Mouse (Mus musculus): ENCODE measurements around the gene Gm44502. TPM values are rescaled to one million over a fixed set of nuclear protein-coding genes. Genes with fewer than 3 reads are reported as not detected.

Gm44502 gene
- polyA plus RNA-seq (2015; fragmentation: Nextera tagmentation; extraction: Ambion mirVana) = not detected in 2 replicates

DNA sequence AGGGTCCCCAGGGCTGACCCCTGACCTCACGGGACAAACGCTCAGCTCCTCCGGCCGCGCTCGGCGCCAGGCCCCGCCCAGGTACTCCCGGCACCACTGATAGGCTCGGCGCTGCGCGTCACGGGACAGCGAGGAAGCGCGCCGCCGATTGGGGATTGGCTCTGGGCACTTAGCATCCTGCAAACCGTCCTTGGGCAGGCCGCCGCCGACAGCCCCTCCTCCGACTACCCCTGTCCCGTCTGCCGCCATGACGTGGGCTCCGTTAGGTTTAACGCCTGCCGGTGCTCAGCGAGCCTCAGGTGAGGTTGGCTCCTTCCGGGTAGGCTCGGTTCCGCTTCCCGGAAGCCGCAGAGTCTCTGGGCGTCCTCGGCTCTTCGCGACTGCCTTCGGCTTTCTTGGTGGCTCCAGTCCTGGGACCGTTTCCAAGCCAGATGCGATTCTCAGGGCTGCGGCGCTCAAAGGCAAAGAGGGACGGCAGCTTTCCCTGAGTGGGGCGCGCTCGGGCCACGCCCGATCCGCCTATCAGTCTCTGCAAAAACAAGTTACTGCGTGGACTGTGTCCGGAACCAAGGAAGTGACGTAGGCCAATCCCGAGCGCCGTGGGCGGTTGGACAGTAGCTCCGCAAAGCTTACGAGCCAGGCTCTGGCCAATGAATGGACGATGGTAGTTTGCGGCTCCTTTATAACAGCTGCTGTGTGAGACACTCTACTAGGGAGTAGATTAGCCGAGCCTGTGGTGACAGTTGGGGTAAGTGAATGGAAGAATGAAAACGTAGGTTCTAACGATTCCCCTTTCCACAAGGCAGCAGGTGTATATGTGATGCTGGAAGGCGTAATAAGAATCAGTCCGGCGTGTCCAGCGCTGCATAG, at the start of gene Gm44502, which contains the start of the genes C730034F03Rik and Chkb:
Gm44502 (minus strand) TSS at position 345 of the 870 bp plus-strand sequence.
C730034F03Rik (plus strand) TSS at position 238 of the 870 bp plus-strand sequence.
Chkb (minus strand) TSS at position 557 of the 870 bp plus-strand sequence.
- H3K36me3 ChIP-seq = peaks cover 28% of the 10 kb centered on the region
- H3K4me1 ChIP-seq (replicated peaks) = peaks cover 25% of the 10 kb centered on the region
- H3K9me3 ChIP-seq = no peaks in the 10 kb centered on the region
- H3K4me2 ChIP-seq (replicated peaks) = peak within 1 kb of the TSS; percentile 93
- H3K27me3 ChIP-seq = no peaks in the 10 kb centered on the region
- H3K9ac ChIP-seq (replicated peaks) = peak within 1 kb of the TSS; percentile 84
- under 1% methylated on average over 69 of the region's 70 CpGs for WGBS
- H3K4me3 ChIP-seq (replicated peaks) = peak within 1 kb of the TSS; percentile 60
- H3K27ac ChIP-seq = peak within 1 kb of the TSS; percentile 93
- peak; percentile 95 for ATAC-seq

DNA sequence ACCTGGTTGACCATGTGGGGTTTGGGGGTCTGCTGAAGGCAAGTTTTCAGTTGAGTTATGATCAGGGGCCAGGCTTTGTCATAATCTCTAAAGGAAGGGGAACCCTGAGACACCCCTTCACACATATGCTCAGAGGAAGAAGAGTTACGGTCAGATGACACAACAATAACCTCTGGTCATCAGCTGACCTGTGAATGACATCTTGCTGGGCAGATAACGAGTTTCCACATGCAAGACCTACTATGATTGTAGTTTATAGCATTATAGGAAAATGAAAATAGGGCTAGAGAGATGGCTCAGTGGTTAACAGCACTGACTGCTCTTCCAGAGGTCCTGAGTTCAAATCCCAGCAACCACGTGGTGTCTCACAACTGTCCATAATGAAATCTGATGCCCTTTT, 49.1 kb upstream of the Gm44502 start:
- peaks cover 17% of the 10 kb centered on the region for H3K4me1 ChIP-seq (replicated peaks)
- no peak for ATAC-seq
- WGBS = 83% methylated on average over 3 of the region's 3 CpGs
- no peak overlapping the region for H3K4me3 ChIP-seq (replicated peaks)
- H3K4me2 ChIP-seq (replicated peaks) = no peak overlapping the region
- H3K36me3 ChIP-seq = no peaks in the 10 kb centered on the region
- H3K27me3 ChIP-seq = peaks cover 5% of the 10 kb centered on the region; the same call in 1 of the 2 replicates
- no peak overlapping the region for H3K9ac ChIP-seq (replicated peaks)
- no peak overlapping the region for H3K27ac ChIP-seq
- peaks cover 3% of the 10 kb centered on the region; the same call in 1 of the 2 replicates for H3K9me3 ChIP-seq

DNA sequence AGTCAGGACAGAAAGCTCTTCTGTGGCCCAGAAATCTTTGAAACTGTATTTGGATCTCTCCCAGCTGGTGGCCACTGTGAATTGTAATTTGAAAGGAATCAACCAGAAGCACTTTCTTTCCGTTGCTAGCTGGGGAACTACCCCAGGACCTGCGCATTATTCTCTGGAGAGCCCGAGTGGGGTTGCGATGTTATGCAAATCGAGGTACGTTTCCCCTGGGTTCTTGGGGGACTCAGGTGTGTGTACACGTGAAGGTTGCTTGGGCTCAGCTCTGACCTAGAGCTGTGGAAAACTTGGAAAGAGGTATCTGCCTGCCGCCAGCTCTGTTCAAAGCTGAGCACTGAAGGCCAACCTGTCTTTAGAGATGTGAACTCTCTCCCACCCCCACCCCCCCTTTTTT, 48.3 kb upstream of the Gm44502 start:
- H3K27ac ChIP-seq = no peak overlapping the region
- no peak overlapping the region for H3K9ac ChIP-seq (replicated peaks)
- no peaks in the 10 kb centered on the region for H3K36me3 ChIP-seq
- WGBS = 46% methylated on average over 8 of the region's 8 CpGs
- H3K9me3 ChIP-seq = peaks cover 3% of the 10 kb centered on the region; the same call in 1 of the 2 replicates
- peaks cover 5% of the 10 kb centered on the region; the same call in 1 of the 2 replicates for H3K27me3 ChIP-seq
- no peak for ATAC-seq
- no peak overlapping the region for H3K4me3 ChIP-seq (replicated peaks)
- H3K4me2 ChIP-seq (replicated peaks) = no peak overlapping the region
- H3K4me1 ChIP-seq (replicated peaks) = peaks cover 17% of the 10 kb centered on the region

DNA sequence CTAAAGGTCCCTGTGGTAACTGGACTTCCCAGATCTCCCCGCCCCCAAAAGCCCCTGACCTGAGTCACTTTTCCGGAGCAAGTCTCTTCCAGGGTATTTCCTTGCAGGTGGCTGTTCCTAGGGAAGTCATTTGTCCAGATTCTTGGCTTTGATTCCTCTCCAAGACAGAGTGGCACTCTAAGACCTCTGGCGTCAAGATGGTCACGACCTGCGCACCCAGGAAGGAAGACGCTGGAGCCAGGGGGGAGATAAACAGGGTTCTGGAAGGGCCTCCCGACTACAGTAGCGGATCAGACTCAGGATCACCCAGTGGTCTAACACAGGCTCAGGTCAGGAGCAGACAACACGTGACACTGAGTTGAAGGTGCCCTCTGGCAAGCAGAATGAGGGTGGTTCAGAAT, 47.6 kb upstream of the Gm44502 start, which contains the start of gene Arsa:
Arsa (minus strand) TSS at position 335 of the 401 bp plus-strand sequence.
- WGBS = 35% methylated on average over 9 of the region's 9 CpGs
- H3K36me3 ChIP-seq = no peaks in the 10 kb centered on the region

DNA sequence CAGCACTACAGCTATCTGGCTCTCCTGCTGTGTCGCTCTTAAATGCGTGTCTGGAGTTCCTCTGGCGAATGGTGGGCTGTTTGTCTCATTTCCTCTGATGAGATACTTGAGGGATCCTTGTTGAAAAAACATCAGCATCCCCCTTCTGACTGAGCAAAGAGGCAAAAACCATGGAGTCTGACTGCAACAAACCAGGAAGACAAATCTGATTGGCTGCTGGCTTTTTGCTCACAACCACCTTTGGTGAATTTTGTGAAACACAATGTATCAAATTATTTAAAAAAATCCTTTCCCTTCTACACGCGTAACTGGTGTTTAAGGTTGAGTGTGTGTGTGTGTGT, 46.9 kb upstream of the Gm44502 start:
- H3K4me1 ChIP-seq (replicated peaks) = peaks cover 17% of the 10 kb centered on the region
- 9% methylated on average over 5 of the region's 5 CpGs for WGBS
- no peaks in the 10 kb centered on the region for H3K9me3 ChIP-seq
- H3K9ac ChIP-seq (replicated peaks) = peak overlapping the region; percentile 70
- H3K4me3 ChIP-seq (replicated peaks) = peak overlapping the region; percentile 62
- peaks cover 5% of the 10 kb centered on the region; the same call in 1 of the 2 replicates for H3K27me3 ChIP-seq
- peak overlapping the region; percentile 77 for H3K27ac ChIP-seq
- no peaks in the 10 kb centered on the region for H3K36me3 ChIP-seq
- no peak for ATAC-seq
- peak overlapping the region; percentile 84 for H3K4me2 ChIP-seq (replicated peaks)

More for the DNA sequence above, 47.6 kb upstream of the Gm44502 start, which contains the start of gene Arsa:
- Histone ChIP-seq H3K4me3 (replicated peaks) (peak within 1 kb of the TSS; percentile 62), H3K9me3 (peaks cover 3% of the 10 kb centered on the region; the same call in 1 of the 2 replicates), H3K4me2 (replicated peaks) (peak within 1 kb of the TSS; percentile 84), H3K9ac (replicated peaks) (peak within 1 kb of the TSS; percentile 70), H3K27ac (peak within 1 kb of the TSS; percentile 77), H3K4me1 (replicated peaks) (peaks cover 17% of the 10 kb centered on the region), H3K27me3 (peaks cover 5% of the 10 kb centered on the region; the same call in 1 of the 2 replicates)
- ATAC-seq = no peak

DNA sequence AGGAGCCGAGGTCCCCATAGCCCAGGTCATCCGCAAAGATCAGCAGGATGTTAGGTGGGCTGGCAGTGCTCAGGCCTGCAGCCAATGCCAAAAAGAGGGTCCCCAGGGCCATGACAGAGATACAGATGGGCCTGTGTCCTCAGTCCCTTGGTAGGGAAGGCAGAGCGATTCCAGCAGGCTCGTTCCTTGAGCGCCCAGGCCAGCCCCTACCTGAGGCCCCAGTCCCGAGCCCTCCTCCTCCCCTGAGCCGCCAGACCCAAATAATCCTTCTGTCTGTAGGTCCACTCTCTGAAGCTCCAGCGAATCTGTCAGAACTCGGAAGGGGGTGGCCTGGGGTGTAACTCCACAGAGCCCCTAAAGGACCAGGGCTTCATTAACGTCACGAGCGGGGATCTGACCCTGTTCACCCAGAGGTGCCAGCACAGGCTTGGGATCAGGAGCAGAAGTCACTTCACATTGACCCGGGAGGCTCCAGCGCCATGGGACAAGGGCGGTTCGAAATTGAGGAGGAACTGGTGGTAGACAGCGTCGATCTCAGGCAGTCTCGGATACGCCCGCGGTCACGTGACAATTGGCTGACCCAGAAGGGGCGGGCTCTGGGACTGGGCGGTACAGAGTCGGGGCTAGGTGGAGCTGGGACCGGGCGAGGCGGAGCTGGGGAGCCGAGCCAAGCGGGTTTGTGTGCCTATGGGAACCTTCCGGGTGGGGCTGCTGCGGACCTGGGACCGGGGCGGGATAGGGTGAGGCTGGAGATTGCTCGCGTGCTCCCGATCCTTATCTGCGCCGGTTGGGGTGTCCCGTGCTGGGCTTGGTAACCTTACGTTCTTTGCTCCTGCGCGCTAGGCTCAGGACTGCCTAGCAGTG, 46.3 kb upstream of the Gm44502 start:
- no peaks in the 10 kb centered on the region for H3K36me3 ChIP-seq
- peak overlapping the region; percentile 84 for H3K4me2 ChIP-seq (replicated peaks)
- H3K27me3 ChIP-seq = peaks cover 5% of the 10 kb centered on the region; the same call in 1 of the 2 replicates
- ATAC-seq = peak; percentile 98
- H3K9ac ChIP-seq (replicated peaks) = peak overlapping the region; percentile 70
- H3K4me3 ChIP-seq (replicated peaks) = peak overlapping the region; percentile 62
- H3K4me1 ChIP-seq (replicated peaks) = peaks cover 17% of the 10 kb centered on the region
- no peaks in the 10 kb centered on the region for H3K9me3 ChIP-seq
- H3K27ac ChIP-seq = peak overlapping the region; percentile 77
- 9% methylated on average over 44 of the region's 44 CpGs for WGBS

DNA sequence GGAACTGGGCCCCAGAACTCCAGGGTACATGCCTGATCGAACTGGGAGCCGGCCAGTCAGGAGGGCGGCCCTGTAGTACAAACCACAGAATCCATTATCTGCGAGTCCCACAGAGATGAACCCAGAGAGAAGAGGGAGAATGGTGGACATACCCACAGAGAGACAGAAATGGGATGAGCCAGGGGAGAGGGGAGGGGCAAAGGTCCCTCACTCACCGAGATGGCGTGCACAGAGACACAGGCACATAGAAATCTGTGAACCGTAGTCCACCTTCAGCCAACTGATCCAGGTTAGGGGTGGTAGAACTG, 45.8 kb upstream of the Gm44502 start:
- WGBS = 87% methylated on average over 7 of the region's 7 CpGs
- peaks cover 5% of the 10 kb centered on the region; the same call in 1 of the 2 replicates for H3K27me3 ChIP-seq
- peak overlapping the region; percentile 70 for H3K9ac ChIP-seq (replicated peaks)
- H3K4me2 ChIP-seq (replicated peaks) = peak overlapping the region; percentile 84
- H3K4me1 ChIP-seq (replicated peaks) = peaks cover 17% of the 10 kb centered on the region
- peak overlapping the region; percentile 62 for H3K4me3 ChIP-seq (replicated peaks)
- no peak; the same call in 1 of the 2 replicates for ATAC-seq
- no peak overlapping the region for H3K27ac ChIP-seq
- no peaks in the 10 kb centered on the region for H3K9me3 ChIP-seq
- H3K36me3 ChIP-seq = no peaks in the 10 kb centered on the region

DNA sequence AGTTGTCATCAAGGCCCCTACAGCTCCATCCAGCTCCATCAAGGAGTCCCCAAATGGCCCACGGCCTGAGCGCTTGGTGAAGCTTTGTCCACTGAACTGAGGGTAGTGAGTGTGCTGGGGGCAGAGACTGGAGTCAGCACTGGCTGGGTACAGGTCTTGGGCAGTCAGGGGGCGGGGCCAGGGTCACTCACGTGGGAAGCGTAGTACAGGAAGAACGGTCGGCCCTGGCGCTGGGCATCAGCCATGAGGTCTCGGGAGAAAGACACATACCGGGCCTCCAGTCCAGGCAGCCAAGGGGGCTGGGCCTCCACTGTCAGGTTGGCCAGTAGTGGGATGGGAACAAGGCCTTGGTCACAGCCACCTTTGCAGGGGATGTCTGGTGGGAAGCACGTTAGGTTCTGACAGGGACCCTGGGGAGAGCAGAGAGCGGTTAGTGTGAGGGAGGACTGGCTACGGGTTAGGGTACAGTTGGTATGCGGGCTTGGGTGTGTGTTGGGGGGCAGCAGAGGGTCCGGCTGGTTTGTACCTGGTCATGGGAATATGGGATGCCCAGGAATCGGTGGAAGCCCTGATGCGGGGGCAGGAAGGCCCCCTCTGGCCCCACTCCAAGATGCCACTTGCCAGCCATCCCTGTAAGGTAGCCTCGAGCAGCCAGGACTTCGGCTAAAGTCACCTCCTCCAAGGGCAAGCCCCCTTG, 45.2 kb upstream of the Gm44502 start:
- no peaks in the 10 kb centered on the region for H3K36me3 ChIP-seq
- H3K9ac ChIP-seq (replicated peaks) = no peak overlapping the region
- H3K27me3 ChIP-seq = peaks cover 5% of the 10 kb centered on the region; the same call in 1 of the 2 replicates
- no peaks in the 10 kb centered on the region for H3K9me3 ChIP-seq
- H3K4me3 ChIP-seq (replicated peaks) = no peak overlapping the region
- WGBS = 95% methylated on average over 19 of the region's 19 CpGs
- no peak for ATAC-seq
- H3K4me1 ChIP-seq (replicated peaks) = peaks cover 17% of the 10 kb centered on the region
- no peak overlapping the region for H3K27ac ChIP-seq
- peak overlapping the region; percentile 84 for H3K4me2 ChIP-seq (replicated peaks)

DNA sequence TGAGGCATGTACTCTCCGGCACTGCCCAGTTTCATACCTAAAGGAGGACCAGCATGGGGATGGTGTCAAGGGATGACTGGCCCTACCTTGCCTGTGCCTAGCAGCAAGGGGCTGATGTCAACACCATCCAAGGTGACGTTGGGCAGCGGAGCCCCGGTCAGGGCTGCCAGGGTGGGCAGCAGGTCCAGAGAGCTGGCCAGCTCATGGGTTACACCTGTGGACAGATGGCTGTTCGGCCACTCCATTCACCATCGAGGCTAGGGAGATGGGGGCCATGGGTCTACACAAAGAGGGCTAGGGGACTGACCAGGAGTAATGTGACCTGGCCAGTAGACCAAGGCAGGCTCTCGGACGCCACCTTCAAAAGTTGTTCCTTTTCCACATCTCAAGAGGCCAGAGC, 44.4 kb upstream of the Gm44502 start:
- no peak overlapping the region for H3K9ac ChIP-seq (replicated peaks)
- H3K36me3 ChIP-seq = no peaks in the 10 kb centered on the region
- peaks cover 5% of the 10 kb centered on the region; the same call in 1 of the 2 replicates for H3K27me3 ChIP-seq
- peaks cover 17% of the 10 kb centered on the region for H3K4me1 ChIP-seq (replicated peaks)
- WGBS = 96% methylated on average over 8 of the region's 8 CpGs
- no peak overlapping the region for H3K4me2 ChIP-seq (replicated peaks)
- no peak for ATAC-seq
- no peaks in the 10 kb centered on the region for H3K9me3 ChIP-seq
- H3K4me3 ChIP-seq (replicated peaks) = no peak overlapping the region
- H3K27ac ChIP-seq = no peak overlapping the region

DNA sequence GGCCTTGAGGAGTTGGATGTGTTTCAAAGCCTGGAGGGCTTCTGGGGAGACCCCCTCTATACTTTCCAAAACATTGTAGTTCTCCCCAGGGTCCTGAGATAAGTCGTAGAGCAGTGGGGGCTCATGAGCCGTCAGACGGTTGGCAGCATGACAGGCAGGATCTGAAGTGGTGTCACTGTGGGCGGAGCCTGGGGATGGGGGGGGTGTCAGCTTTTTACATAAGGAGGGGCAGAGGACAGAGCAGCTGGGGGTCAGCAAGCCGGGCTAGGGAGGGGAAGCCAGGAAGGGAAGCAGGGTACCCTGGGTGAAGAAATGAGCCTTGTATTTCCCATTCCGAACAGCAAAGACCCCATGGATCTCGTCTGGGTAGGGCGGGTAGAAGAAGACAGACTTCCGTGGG, 43.9 kb upstream of the Gm44502 start:
- H3K27ac ChIP-seq = no peak overlapping the region
- no peak overlapping the region for H3K4me3 ChIP-seq (replicated peaks)
- no peak overlapping the region for H3K9ac ChIP-seq (replicated peaks)
- peaks cover 17% of the 10 kb centered on the region for H3K4me1 ChIP-seq (replicated peaks)
- H3K4me2 ChIP-seq (replicated peaks) = no peak overlapping the region
- 82% methylated on average over 9 of the region's 9 CpGs for WGBS
- H3K27me3 ChIP-seq = peaks cover 5% of the 10 kb centered on the region; the same call in 1 of the 2 replicates
- ATAC-seq = no peak
- no peaks in the 10 kb centered on the region for H3K9me3 ChIP-seq
- H3K36me3 ChIP-seq = no peaks in the 10 kb centered on the region

DNA sequence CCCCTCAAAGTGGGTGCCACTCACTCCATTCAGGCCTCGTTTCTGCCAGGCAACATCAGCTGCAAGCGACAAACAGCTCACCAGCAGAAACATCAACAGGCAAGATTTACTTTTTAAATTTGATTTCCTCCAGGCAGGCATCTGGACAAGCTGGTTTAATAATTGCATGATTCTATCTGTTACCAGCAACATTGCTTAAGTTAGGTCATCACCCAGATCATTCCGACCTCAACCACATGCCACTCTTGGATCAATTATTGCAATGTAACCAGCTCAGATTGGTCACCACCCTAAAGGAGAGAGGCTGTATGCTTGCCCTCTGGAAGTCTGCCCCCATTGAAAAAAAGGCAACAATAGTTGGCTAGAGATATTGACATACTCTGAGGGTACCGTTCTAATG, 42.0 kb upstream of the Gm44502 start:
- ATAC-seq = no peak
- peaks cover 12% of the 10 kb centered on the region for H3K4me1 ChIP-seq (replicated peaks)
- WGBS = 91% methylated on average over 4 of the region's 4 CpGs
- no peaks in the 10 kb centered on the region for H3K36me3 ChIP-seq
- no peaks in the 10 kb centered on the region for H3K27me3 ChIP-seq
- H3K4me3 ChIP-seq (replicated peaks) = no peak overlapping the region
- H3K27ac ChIP-seq = no peak overlapping the region
- H3K9me3 ChIP-seq = no peaks in the 10 kb centered on the region
- no peak overlapping the region for H3K9ac ChIP-seq (replicated peaks)
- H3K4me2 ChIP-seq (replicated peaks) = no peak overlapping the region
